Mouse (Mus musculus): Measurements from ENCODE around the gene Arhgef12. TPM values are rescaled to one million over a fixed set of nuclear protein-coding genes. Genes with fewer than 3 reads are reported as not detected.

Gene Arhgef12
- polyA plus RNA-seq, 1 experiment from 2014 or later, result 15.9 TPM

DNA sequence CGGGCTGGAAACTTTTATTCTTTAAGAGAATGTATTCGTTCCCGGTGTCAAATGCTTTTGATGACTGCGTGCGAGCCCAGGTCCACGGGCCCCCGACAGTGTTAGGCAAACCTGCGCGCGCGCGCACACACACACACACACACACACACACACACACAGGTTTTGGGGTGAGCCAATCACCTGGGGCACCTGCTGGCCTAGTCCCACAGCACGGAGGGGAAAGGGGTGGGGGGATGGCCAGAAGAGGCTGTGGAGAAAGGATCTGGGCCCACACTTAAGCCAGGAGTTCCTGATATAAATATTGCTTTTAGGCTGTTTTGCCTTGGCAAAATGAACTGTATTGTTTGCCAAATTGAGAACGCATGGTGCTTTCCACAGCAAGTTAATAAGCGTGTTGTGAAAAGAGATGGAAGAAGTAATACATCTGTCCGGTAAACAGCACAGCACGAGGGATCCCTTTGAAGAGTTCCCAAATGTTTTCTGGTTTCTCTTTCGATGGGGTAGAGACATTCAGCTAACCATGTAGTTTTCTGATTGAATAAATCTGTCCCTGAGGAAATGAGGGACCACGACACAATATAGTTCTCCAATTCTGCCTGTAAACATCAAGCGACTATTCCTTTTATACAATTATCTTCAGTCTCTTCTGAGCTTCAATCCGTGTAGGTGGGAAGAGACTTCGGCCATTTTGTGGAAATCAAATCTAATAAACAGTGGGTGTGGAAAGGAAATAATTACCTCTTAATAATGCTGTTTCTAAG, 433 bp downstream of the Arhgef12 start:
- peak overlapping the region; percentile 85 for H3K4me2 ChIP-seq (ENCODE audit: low read length)
- peak overlapping the region; percentile 94 for H3K27ac ChIP-seq (ENCODE audit: low read depth)
- peak overlapping the region; percentile 88 for H3K4me3 ChIP-seq (ENCODE audit: low read depth, low read length)
- peaks cover 36% of the 10 kb centered on the region for H3K4me1 ChIP-seq (replicated peaks; ENCODE audit: control insufficient read depth, insufficient read depth, low read length)
- WGBS, result 19% methylated on average over 22 of the region's 22 CpGs
- ATAC-seq (replicated peaks; ENCODE audit: low FRiP score, low TSS enrichment, low read depth) (no peak), DNase-seq (ENCODE audit: low spot score) (no peak)
- H3K36me3 ChIP-seq (ENCODE audit: control insufficient read depth, insufficient read depth, low read length), result peaks cover 11% of the 10 kb centered on the region; the same call in 1 of the 2 replicates
- no peaks in the 10 kb centered on the region for H3K9me3 ChIP-seq (ENCODE audit: control insufficient read depth, low read length)
- no peaks in the 10 kb centered on the region for H3K27me3 ChIP-seq (replicated peaks; ENCODE audit: control insufficient read depth, insufficient read depth, low read length)
- H3K9ac ChIP-seq (ENCODE audit: low read length), result peak overlapping the region; percentile 93

DNA sequence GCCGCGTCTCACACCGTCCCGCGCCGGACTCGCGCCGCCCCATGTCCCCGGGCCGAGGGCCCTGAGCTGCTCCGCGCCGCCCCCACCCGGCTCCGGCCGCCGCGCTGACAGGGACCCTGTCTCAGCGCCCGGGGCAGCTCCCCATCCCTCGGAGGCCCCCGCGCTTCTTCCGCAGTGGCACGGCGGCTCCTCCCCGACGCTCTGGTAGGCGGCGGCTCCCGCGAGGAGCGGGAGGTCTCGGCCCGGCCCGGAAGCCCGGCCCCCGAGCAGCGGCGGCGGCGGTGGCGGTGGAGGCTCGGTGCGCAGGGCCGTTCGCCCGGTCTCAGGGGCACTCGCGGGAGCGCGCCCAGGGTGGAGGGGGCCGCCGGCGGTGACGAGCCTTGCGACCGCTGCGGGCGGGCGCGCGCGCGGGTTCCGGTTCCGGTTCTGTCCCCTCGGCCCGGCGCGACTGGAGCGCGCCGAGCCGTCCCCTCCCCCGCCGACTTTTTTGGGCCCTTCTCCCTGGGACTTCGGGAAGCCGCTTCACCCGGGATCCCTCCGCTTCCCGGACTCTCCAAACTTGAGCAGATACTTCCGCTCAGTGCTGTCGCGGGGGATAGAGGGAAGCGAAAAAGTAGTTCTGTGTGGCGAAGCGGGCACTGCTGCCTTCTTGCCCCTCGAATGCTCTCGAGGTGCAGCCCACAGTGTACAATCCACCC, 1.2 kb downstream of the Arhgef12 start:
- peaks cover 4% of the 10 kb centered on the region; the same call in 1 of the 2 replicates for H3K36me3 ChIP-seq (ENCODE audit: control insufficient read depth, insufficient read depth, low read length)

DNA sequence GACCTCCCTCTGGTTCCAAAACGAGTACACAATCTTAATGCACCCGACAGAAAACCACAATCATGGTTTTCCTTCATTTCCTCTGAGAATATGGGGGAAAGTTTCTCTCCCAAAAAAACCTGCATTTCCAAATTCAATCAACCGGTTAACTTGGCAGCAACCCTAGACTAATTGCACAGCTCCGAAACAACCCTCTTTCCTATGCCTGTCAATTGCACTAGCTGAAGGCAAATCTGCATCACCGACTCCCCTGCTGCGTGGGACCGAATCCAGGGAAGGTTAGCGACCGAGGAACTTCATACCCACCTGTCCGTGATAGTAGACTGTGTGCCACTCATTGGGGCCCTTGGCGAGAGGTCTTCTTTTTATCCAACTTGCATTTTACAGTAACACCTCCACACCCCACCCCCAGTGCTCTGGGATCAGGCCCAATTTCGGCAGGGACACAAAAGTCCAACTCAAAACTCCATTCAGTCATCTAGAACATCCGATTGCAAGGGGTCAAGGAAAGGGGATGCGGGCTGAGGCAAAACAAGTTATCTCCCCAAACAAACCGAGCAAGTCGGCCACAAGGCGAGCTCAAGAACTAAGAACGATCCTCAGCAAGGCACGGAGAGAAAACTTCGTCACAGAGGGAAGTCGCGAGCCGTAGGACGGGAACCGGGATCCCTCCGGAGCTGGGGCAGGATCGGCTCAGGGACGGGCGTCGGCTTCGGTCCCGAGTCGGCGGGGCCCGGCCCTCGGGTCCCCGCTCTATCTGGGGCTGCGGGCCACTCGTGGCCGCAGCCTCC, 2.0 kb downstream of the Arhgef12 start:
- WGBS, result 0% methylated on average over 35 of the region's 40 CpGs
- Histone ChIP-seq H3K9me3 (ENCODE audit: control insufficient read depth, low read length) (no peaks in the 10 kb centered on the region), H3K4me2 (ENCODE audit: low read length) (peak overlapping the region; percentile 85), H3K4me1 (replicated peaks; ENCODE audit: control insufficient read depth, insufficient read depth, low read length) (peaks cover 36% of the 10 kb centered on the region), H3K27me3 (replicated peaks; ENCODE audit: control insufficient read depth, insufficient read depth, low read length) (no peaks in the 10 kb centered on the region), H3K9ac (ENCODE audit: low read length) (peak overlapping the region; percentile 93), H3K4me3 (ENCODE audit: low read depth, low read length) (peak overlapping the region; percentile 88), H3K36me3 (ENCODE audit: control insufficient read depth, insufficient read depth, low read length) (no peaks in the 10 kb centered on the region; the same call in 1 of the 2 replicates), H3K27ac (ENCODE audit: low read depth) (peak overlapping the region; percentile 94)
- peak; percentile 80 for DNase-seq (ENCODE audit: low spot score)
- ATAC-seq (replicated peaks; ENCODE audit: low FRiP score, low TSS enrichment, low read depth), result no peak

More for the DNA sequence above, 1.2 kb downstream of the Arhgef12 start:
- H3K4me1 ChIP-seq (replicated peaks; ENCODE audit: control insufficient read depth, insufficient read depth, low read length), result peaks cover 36% of the 10 kb centered on the region
- peak overlapping the region; percentile 85 for H3K4me2 ChIP-seq (ENCODE audit: low read length)
- peak overlapping the region; percentile 94 for H3K27ac ChIP-seq (ENCODE audit: low read depth)
- no peaks in the 10 kb centered on the region for H3K9me3 ChIP-seq (ENCODE audit: control insufficient read depth, low read length)
- under 1% methylated on average over 79 of the region's 91 CpGs for WGBS
- H3K9ac ChIP-seq (ENCODE audit: low read length), result peak overlapping the region; percentile 93
- ATAC-seq (replicated peaks; ENCODE audit: low FRiP score, low TSS enrichment, low read depth) (peak; percentile 90), DNase-seq (ENCODE audit: low spot score) (peak; percentile 95)
- peak overlapping the region; percentile 88 for H3K4me3 ChIP-seq (ENCODE audit: low read depth, low read length)
- no peaks in the 10 kb centered on the region for H3K27me3 ChIP-seq (replicated peaks; ENCODE audit: control insufficient read depth, insufficient read depth, low read length)

DNA sequence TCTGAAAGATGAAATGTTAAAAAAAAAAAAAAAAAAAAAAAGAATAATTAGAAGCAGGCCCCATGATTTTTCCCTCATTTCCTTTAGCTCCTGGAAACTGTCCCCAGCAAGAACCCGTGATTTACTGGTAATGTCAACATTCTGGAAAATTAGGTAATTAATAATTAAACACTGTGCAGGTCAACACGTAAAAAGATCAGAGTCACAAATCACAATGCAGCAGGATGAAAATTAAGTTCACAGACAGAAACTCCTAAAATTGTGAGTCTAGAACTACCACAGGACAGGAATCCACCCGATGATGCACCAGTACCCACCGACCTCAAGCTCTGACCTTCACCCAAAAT, 2.5 kb downstream of the Arhgef12 start:
- Histone ChIP-seq H3K4me3 (ENCODE audit: low read depth, low read length) (peak overlapping the region; percentile 88), H3K4me2 (ENCODE audit: low read length) (peak overlapping the region; percentile 85), H3K27me3 (replicated peaks; ENCODE audit: control insufficient read depth, insufficient read depth, low read length) (no peaks in the 10 kb centered on the region), H3K27ac (ENCODE audit: low read depth) (peak overlapping the region; percentile 94; the same call in 1 of the 2 replicates), H3K4me1 (replicated peaks; ENCODE audit: control insufficient read depth, insufficient read depth, low read length) (peaks cover 36% of the 10 kb centered on the region), H3K36me3 (ENCODE audit: control insufficient read depth, insufficient read depth, low read length) (no peaks in the 10 kb centered on the region; the same call in 1 of the 2 replicates), H3K9ac (ENCODE audit: low read length) (peak overlapping the region; percentile 93), H3K9me3 (ENCODE audit: control insufficient read depth, low read length) (no peaks in the 10 kb centered on the region)
- DNase-seq (ENCODE audit: low spot score), result no peak
- 2% methylated on average over 4 of the region's 4 CpGs for WGBS
- ATAC-seq (replicated peaks; ENCODE audit: low FRiP score, low TSS enrichment, low read depth), result no peak

DNA sequence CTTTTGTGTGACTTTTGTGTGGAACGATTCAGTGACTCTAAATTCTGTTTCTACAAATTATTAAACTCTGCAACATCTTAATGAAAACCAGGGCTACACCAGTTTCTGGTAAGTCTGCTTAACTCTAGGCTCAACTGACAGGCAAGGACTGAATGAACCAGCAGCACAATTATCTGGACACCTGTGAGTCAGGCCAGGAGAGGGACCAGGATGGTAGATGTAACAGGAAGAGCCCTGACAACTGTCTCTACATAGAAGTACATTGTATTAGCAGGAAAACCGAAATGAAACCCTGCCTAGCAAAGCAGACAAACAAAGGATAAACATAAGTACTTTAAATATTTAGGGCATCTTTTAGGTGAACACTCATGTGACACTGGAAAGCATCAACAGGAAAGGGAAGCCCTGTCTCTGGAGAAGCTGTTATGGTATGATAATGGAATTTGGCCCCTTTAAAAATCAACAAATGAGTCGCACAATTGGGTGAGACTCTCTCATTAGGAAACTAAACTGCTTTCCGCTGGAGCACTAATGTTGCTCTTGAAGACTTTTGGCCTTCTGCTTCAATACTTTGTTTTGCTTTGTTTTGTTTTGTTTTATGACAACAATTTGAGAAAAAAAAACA, 3.3 kb downstream of the Arhgef12 start:
- Histone ChIP-seq H3K4me3 (ENCODE audit: low read depth, low read length) (peak overlapping the region; percentile 88), H3K4me2 (ENCODE audit: low read length) (peak overlapping the region; percentile 85), H3K27ac (ENCODE audit: low read depth) (no peak overlapping the region), H3K9me3 (ENCODE audit: control insufficient read depth, low read length) (no peaks in the 10 kb centered on the region), H3K27me3 (replicated peaks; ENCODE audit: control insufficient read depth, insufficient read depth, low read length) (no peaks in the 10 kb centered on the region), H3K9ac (ENCODE audit: low read length) (peak overlapping the region; percentile 93), H3K36me3 (ENCODE audit: control insufficient read depth, insufficient read depth, low read length) (no peaks in the 10 kb centered on the region; the same call in 1 of the 2 replicates), H3K4me1 (replicated peaks; ENCODE audit: control insufficient read depth, insufficient read depth, low read length) (peaks cover 36% of the 10 kb centered on the region)
- ATAC-seq (replicated peaks; ENCODE audit: low FRiP score, low TSS enrichment, low read depth), result no peak
- no peak for DNase-seq (ENCODE audit: low spot score)
- WGBS, result 17% methylated on average over 4 of the region's 4 CpGs

DNA sequence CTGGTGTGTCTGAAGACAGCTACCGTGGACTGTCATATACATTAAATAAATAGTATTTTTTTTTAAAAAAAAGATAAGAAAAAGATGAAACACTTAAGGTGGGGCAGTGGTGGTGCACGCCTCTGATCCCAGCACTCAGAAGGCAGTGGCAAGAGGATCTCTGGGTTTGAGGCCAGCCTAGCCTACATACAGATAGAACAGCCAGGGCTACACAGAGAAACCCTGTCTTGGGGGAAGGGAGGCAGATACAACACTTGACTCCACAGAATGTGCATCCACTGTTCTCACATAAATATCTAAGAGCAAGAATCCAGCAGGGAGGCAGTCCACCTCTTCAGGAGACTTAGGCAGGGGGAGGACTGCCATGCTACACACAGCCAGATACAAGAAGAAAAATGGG, 4.1 kb downstream of the Arhgef12 start:
- Histone ChIP-seq H3K4me3 (ENCODE audit: low read depth, low read length) (peak overlapping the region; percentile 88), H3K9me3 (ENCODE audit: control insufficient read depth, low read length) (no peaks in the 10 kb centered on the region), H3K27me3 (replicated peaks; ENCODE audit: control insufficient read depth, insufficient read depth, low read length) (no peaks in the 10 kb centered on the region), H3K4me2 (ENCODE audit: low read length) (peak overlapping the region; percentile 85), H3K4me1 (replicated peaks; ENCODE audit: control insufficient read depth, insufficient read depth, low read length) (peaks cover 36% of the 10 kb centered on the region), H3K27ac (ENCODE audit: low read depth) (no peak overlapping the region), H3K36me3 (ENCODE audit: control insufficient read depth, insufficient read depth, low read length) (no peaks in the 10 kb centered on the region), H3K9ac (ENCODE audit: low read length) (0 out of 2 replicates have a peak overlapping the region, but pooled peaks have one; percentile 25)
- ATAC-seq (replicated peaks; ENCODE audit: low FRiP score, low TSS enrichment, low read depth) (no peak), DNase-seq (ENCODE audit: low spot score) (no peak)
- WGBS, result 83% methylated on average over 2 of the region's 2 CpGs

DNA sequence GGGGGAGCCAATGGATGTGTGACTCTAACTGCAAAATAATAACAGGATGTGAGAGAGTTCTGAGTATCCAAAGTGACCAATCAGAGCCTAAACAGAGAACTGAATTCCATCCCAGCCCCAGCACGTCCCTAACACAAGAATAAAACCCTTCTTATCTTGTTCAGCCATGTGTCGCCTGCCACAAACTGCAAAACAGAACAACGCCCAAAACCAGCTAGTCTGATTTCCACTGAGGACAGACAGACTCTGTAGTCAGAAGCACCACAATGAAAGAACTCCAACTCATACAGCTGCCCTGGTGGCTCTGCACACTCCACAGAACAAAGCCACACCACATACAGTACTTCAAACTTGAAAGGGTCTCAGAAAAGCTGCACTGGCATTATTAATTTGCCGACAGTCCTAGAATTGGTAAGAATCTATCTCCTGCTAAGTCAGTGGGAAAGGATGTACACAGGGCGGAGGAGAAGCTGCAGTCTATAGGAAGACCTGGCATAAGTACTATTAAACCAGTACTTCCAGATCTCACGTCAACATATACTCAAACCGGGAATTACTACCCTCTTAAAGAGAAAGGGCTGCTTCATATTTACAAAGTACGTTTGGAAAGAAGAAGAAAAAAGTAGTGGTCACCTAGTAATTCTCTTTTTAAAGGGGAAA, 5.0 kb downstream of the Arhgef12 start:
- 63% methylated on average over 8 of the region's 8 CpGs for WGBS
- ATAC-seq (replicated peaks; ENCODE audit: low FRiP score, low TSS enrichment, low read depth), result no peak
- Histone ChIP-seq H3K9ac (ENCODE audit: low read length) (no peak overlapping the region), H3K36me3 (ENCODE audit: control insufficient read depth, insufficient read depth, low read length) (no peaks in the 10 kb centered on the region), H3K27me3 (replicated peaks; ENCODE audit: control insufficient read depth, insufficient read depth, low read length) (no peaks in the 10 kb centered on the region), H3K4me1 (replicated peaks; ENCODE audit: control insufficient read depth, insufficient read depth, low read length) (peaks cover 31% of the 10 kb centered on the region), H3K4me3 (ENCODE audit: low read depth, low read length) (no peak overlapping the region), H3K27ac (ENCODE audit: low read depth) (no peak overlapping the region), H3K4me2 (ENCODE audit: low read length) (peak overlapping the region; percentile 85; the same call in 1 of the 2 replicates), H3K9me3 (ENCODE audit: control insufficient read depth, low read length) (no peaks in the 10 kb centered on the region)
- DNase-seq (ENCODE audit: low spot score), result no peak
